Mouse (Mus musculus) ES-E14 (cell line): ENCODE data around the gene Zfp963. TPM values are rescaled to one million over a fixed set of nuclear protein-coding genes. Genes with fewer than 3 reads are reported as not detected.

ENCODE experiments used
- DNase-seq: peaks from one replicate; pipeline ENCODE4 v3.0.0-alpha.2; 2013; ENCODE audit warnings: low read depth, low spot score
- H3K27ac ChIP-seq: 2 replicates; pipeline ENCODE4 v1.5.1; 2012; ENCODE audit warnings: low read depth, mild to moderate bottlenecking, low read length, moderate library complexity, mixed read lengths; ENCODE audit not compliant: poor library complexity, insufficient read depth, severe bottlenecking
- H3K36me3 ChIP-seq: 2 replicates; pipeline ENCODE4 v1.6.1; 2012; ENCODE audit warnings: mild to moderate bottlenecking, low read length, moderate library complexity, mixed read lengths; ENCODE audit not compliant: control insufficient read depth, poor library complexity, insufficient read depth, severe bottlenecking
- H3K4me1 ChIP-seq, 2 experiments: fragments of 150-350 bp in 1 of 2; sonication (generic) in 1 of 2; 2 replicates each; pipeline ENCODE4 v1.6.1; 2012; ENCODE audit warnings: low read length in 2 of 2, mild to moderate bottlenecking in 1 of 2, mixed read lengths in 1 of 2; ENCODE audit not compliant: control insufficient read depth in 2 of 2, insufficient read depth in 2 of 2, poor library complexity in 1 of 2
- H3K4me3 ChIP-seq, 2 experiments: fragments of 150-350 bp in 1 of 2; sonication (generic) in 1 of 2; 2 replicates each; pipeline ENCODE4 v1.5.1; 2012; ENCODE audit warnings: low read length in 2 of 2, low read depth in 1 of 2, mild to moderate bottlenecking in 1 of 2, mixed read lengths in 1 of 2; ENCODE audit not compliant: insufficient read depth in 1 of 2, poor library complexity in 1 of 2, severe bottlenecking in 1 of 2
- H3K9ac ChIP-seq: 2 replicates; pipeline ENCODE4 v1.6.1; 2012; ENCODE audit warnings: low read depth, mild to moderate bottlenecking, low read length, mixed read lengths; ENCODE audit not compliant: poor library complexity, insufficient read depth, severe bottlenecking
- H3K9me3 ChIP-seq: fragments of 150-350 bp; sonication (generic); 2 replicates; pipeline ENCODE4 v1.6.1; 2012; ENCODE audit warnings: low read depth, mild to moderate bottlenecking, low read length; ENCODE audit not compliant: control insufficient read depth, insufficient read depth
- CHD2 ChIP-seq: IDR thresholded peaks from 2 replicates; pipeline ENCODE4 v1.6.1; 2014; ENCODE audit warnings: mild to moderate bottlenecking, low read depth, low read length, inconsistent platforms
- HCFC1 ChIP-seq: IDR thresholded peaks from 2 replicates; pipeline ENCODE4 v1.6.1; 2012; ENCODE audit warnings: low read length, inconsistent platforms, borderline replicate concordance; ENCODE audit not compliant: insufficient read depth
- MAFK ChIP-seq: IDR thresholded peaks from 2 replicates; pipeline ENCODE4 v1.6.1; 2014; ENCODE audit warnings: mild to moderate bottlenecking, low read depth, low read length, inconsistent platforms; ENCODE audit not compliant: insufficient read depth
- ZC3H11A ChIP-seq: IDR thresholded peaks from 2 replicates; pipeline ENCODE4 v1.6.1; 2012; ENCODE audit warnings: low read depth, mild to moderate bottlenecking, inconsistent platforms, low read length, borderline replicate concordance
- ZNF384 ChIP-seq: IDR thresholded peaks from 2 replicates; pipeline ENCODE4 v1.6.1; 2012; ENCODE audit warnings: low read depth, low read length, inconsistent platforms
- in situ Hi-C, 2 experiments: fragments of 600-800 bp; cut with MboI; formaldehyde crosslinking; loops; one replicate each; pipeline ENCODE4 v1.15.1; 2025; ENCODE audit warnings: low sequenced_read_pairs in 2 of 2, inconsistent platforms in 1 of 2; ENCODE audit not compliant: unreplicated experiment in 2 of 2
- total RNA-seq: library from RNA; depleted of rRNA; stranded (reverse); fragments of 300-350 nt; gene quantifications from 2 replicates; pipeline ENCODE4 v1.2.3, GENCODE M21; 2012

The Zfp963 gene
- total RNA-seq, 1 experiment, result 2.7 TPM

- no peaks in the 10 kb centered on the region for H3K9me3 ChIP-seq
- H3K4me3 ChIP-seq, result no peak overlapping the region
- H3K4me1 ChIP-seq, result peaks cover 1 to 4% of the 10 kb centered on the region in 2 experiments; a peak in 1 of 4 replicates
- TF ChIP-seq MAFK (no peak), ZNF384 (no peak), ZC3H11A (no peak), CHD2 (no peak)
- no peak for DNase-seq
- H3K27ac ChIP-seq, result no peak overlapping the region
- in situ Hi-C loops, result no loop called here
- H3K9ac ChIP-seq, result no peak overlapping the region
- H3K36me3 ChIP-seq, result peaks cover 65% of the 10 kb centered on the region
Measured at GRCm38 (mm10) chr8:69794901-69795300, 45.1 kb upstream of the Zfp963 start.

GRCm38 (mm10) chr8:69794096-69794495 lies 44.3 kb upstream of the Zfp963 start:
- Histone ChIP-seq H3K36me3 (peaks cover 57% of the 10 kb centered on the region), H3K4me3 (no peak overlapping the region), H3K9ac (no peak overlapping the region)

GRCm38 (mm10) chr8:69793666-69794065 lies 43.9 kb upstream of the Zfp963 start:
- H3K9me3 ChIP-seq, result no peaks in the 10 kb centered on the region
- no peak overlapping the region for H3K4me3 ChIP-seq
- H3K36me3 ChIP-seq, result peaks cover 53% of the 10 kb centered on the region
- no peak for DNase-seq
- TF ChIP-seq MAFK (no peak), ZNF384 (no peak), ZC3H11A (no peak), CHD2 (no peak)
- peaks cover 4% of the 10 kb centered on the region in 2 experiments; a peak in 1 of 4 replicates for H3K4me1 ChIP-seq
- no peak overlapping the region for H3K9ac ChIP-seq
- in situ Hi-C loops, result no loop called here
- H3K27ac ChIP-seq, result no peak overlapping the region

More at GRCm38 (mm10) chr8:69794096-69794495, 44.3 kb upstream of the Zfp963 start:
- in situ Hi-C loops, result no loop called here
- Histone ChIP-seq H3K9me3 (no peaks in the 10 kb centered on the region), H3K4me1 (peaks cover 4% of the 10 kb centered on the region in 2 experiments; a peak in 1 of 4 replicates), H3K27ac (no peak overlapping the region; the same call in 1 of the 2 replicates)
- TF ChIP-seq ZNF384 (no peak), CHD2 (no peak), ZC3H11A (no peak), HCFC1 (no peak), MAFK (no peak)
- DNase-seq, result no peak

- Histone ChIP-seq H3K36me3 (peaks cover 32% of the 10 kb centered on the region), H3K27ac (peak overlapping the region; percentile 82), H3K9me3 (no peaks in the 10 kb centered on the region), H3K9ac (peak overlapping the region; percentile 97), H3K4me3 (peak overlapping the region; percentile 93 to 94), H3K4me1 (peaks cover 4% of the 10 kb centered on the region in 2 experiments; a peak in 1 of 4 replicates)
- in situ Hi-C loops, result no loop called here
- no peak for DNase-seq
- TF ChIP-seq MAFK (no peak), ZNF384 (peak; percentile 53; the same call in 1 of the 2 replicates), HCFC1 (peak; percentile 8; the same call in 1 of the 2 replicates), CHD2 (no peak)
Measured at GRCm38 (mm10) chr8:69791415-69792068, 41.8 kb upstream of the Zfp963 start.
